Mouse (Mus musculus): ENCODE measurements around the gene Brsk1.
A peak's percentile ranks its signal among the peaks of the same experiment; 100 is the strongest.

The Brsk1 gene

DNA sequence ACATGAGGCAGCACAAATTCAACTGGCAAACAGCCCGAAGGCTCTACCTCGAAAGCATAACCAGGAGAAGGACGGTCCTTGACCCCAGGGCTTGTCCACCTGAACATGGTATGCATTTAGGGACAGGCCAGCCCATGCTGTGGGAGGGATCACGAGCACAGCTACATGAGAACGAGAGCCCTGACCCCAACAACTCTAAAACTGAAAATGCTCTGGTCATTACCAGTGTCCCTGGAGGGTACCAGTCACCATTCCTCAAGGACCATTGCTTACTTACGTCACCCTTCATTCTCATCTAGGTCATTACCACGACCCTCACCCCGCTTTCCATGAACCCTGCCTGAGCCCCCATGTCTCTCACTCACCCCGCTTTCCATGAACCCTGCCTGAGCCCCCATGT, 21.2 kb upstream of the Brsk1 start:
- no peak for DNase-seq (ENCODE audit: low spot score in 2 of 2)

DNA sequence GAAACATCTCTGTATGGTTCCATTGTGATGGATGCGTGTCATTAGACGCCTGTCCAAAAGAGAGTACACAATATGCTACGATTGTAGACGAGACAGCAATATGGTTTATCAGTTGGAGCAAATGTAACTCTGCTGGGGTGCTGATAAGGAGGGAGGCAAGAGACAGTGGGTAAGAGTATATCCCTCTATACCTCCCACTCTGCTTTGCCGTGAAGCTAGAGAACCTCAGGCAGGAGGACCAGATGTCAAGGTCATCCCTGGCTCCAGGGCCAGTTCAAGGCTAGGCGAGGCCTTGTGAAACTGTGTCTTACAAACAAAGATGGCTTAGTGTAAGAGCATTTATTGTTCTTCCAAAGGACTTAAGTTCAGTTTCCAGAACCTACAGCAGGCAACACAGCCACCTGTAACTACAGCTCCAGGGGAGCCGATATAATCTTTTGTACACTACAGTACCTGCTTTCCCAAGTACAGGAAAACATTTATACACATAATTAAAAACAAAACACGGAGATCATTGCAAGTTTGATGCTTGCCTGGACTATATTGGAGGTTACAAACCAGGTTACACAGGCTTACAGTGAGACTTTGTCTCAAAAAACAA, 19.6 kb upstream of the Brsk1 start:
- DNase-seq (ENCODE audit: low spot score in 2 of 2), result no peak

DNA sequence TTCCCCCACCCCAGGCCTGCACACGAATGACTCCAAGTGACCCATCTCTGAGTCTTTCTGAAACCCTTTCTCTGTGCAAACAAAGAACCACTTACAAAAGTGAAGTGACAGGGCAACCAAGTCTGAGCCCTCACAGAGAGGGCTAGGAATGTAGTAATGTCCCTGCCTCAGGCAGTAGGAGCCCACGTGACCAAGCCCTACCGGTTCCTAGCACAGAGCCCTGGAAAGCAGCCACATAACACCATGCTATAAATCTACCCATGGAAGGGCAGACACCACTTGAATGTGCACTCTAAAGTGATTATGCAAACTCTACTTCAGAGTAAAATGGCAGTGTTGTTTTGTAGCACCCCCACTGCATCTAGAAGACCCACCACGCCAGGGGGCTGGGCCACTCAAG, 18.4 kb upstream of the Brsk1 start:
- DNase-seq (ENCODE audit: low spot score in 2 of 2), result no peak

DNA sequence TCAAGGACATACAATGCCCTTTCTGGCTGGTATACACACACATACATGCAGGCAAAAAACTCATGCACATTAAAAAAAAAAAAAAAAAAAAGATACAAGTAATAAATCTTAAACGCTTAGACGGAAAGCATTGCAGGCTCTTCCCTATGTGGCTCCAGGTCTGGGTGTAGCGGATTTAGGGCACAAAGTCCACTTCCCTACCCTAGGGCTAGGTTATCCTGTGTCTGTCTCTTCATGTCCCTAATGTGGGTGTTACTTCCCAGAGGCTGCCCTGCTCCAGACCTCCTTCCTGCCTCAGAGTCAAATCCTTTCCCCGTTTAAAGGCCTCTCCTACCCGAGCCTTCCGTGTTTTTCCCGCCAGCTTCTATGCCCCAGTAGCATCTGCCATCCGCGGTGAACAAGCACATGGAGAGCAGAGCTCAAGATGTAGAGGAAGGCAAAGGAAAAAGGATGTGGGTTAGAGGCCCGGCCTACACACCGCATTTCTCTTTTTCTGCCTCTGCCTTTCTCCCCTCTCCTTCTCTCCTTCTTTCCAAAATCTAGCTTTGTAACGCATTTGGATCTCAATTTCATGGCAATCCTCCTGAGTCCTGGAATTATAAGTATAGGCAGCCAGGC, 16.2 kb upstream of the Brsk1 start:
- DNase-seq (ENCODE audit: low spot score in 2 of 2), result no peak

DNA sequence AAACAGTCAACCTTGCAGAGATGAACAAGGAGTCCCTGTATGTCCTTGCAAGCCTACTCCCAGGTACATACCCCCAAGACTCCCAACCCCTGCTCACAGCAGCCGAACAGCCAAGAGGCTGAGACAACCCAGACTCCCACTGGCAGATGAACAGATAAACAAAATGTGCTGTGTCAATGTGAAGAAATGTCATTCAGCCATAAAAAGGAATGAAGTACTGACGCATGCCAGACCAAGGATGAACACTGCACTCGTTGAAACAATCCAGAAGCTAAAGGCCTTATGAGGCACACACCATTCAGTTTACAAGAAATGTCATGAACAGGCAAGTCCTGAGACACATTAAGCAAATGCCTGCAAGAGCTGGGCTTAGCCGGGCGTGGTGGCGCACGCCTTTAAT, 15.2 kb upstream of the Brsk1 start:
- no peak for DNase-seq (ENCODE audit: low spot score in 2 of 2)

DNA sequence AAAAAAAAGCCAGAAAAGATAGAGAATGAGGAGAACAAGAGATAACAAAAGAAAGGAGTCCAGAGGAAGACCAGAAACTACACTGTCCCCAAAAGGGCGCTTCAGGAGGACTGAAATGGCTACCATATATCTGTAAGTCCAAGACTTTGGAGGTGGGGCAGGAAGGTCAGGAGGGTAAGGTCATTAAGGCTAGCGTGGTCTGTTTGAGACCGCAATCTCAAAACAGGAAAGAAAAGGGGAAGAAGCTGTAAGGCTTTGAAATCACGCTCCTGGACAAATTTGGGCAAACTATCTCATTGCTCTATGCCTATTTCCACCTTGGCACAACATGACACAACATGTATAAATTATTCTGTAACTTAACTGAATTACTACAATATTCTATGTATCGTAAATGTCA, 7.1 kb upstream of the Brsk1 start:
- DNase-seq (ENCODE audit: low spot score in 2 of 2), result no peak

DNA sequence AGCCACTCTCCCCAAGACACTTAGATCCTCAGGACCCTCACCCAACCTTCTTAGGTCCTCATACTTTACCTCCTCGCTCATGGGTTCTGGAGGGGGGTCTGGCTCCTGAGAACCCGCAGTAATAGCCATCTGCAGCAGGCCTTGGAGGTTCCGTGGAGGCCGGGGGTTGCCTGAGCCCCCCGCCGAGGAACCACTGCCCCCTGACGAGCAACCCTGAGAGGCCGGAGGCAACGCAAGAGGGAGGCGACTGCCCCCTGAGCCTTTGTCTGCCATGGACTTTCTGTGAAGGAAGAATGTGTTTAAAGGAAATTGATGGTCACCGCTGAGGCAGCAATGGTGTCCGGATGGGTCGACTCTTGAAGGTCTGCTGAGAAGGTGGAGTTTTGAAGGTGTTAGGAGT, 6.2 kb upstream of the Brsk1 start:
- DNase-seq (ENCODE audit: low spot score in 2 of 2), result peak in 1 of 2 experiments; percentile 13

DNA sequence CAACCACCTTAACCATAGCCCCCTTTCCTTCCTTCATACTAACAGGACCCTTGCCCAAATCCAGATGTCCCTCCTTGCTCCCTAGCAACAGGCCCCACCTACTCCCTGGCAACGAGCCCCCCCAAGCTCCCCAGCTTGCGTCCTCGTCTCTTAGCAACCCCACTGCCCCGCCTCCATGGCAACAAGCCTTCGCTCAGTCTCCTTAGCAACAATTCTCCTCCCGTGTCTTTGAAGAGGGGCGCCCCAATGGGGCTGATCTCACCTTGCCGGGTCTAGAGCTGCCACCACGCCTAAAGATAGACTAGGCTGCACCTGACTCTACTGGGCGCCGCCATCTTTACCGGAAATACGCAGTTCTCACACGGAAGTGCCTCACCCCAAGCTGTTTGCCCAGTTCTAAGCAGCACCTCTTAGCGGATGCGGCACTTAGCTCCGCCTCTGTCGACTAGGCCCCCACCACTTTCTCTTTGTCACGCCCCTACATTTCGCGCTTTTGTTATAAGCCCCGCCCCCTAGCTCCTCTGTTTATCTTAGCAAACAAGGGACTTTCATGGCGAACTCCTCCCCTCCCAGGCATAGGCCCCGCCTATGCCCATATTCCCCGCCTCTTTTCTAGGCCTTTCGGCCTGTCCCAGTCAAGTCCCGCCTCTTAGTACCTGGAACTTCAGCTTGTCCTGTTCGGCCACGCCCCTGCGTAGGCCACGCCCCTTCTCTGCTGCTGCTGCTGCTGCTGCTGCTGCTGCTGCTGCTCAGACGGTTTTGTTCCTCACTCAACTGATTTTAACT, 5.6 kb upstream of the Brsk1 start, which contains the start of gene Hspbp1:
Gene Hspbp1, minus strand, starts transcription at position 437 of the 786 bp plus-strand sequence.
- DNase-seq (ENCODE audit: low spot score in 2 of 2), result peak; percentile 66 to 82

DNA sequence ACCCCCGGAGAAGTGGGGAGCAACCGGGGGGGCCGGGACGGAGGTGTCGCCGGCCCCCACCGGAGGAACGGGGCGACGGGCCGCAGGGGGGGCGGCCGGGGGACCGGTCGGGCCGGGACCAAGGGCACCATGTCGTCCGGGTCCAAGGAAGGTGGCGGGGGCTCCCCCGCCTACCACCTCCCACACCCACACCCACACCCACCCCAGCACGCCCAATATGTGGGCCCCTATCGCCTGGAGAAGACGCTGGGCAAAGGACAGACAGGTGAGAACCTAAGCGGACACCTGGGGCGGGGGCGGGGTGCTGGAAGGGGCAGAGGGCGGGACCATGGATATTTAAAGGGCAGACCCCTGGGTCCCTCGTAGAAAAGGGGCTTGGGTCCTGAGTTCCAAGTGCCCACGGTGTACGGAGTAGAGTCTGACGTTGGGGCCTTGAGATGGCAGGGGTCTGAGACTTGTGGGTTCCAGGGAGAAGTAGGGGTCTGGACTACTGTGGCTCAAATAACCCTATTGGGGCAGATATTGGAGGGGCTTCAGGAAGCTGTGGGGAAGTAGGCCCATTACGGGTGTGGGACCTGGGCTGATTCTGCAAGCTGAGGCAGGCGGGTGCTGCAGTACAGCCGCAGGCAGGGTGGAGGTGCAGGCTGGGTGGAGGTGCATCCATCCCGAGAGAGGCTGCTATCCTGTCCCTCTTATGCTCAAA, 698 bp downstream of the Brsk1 start:
- peak in 1 of 2 experiments; percentile 32 for DNase-seq (ENCODE audit: low spot score in 2 of 2)

DNA sequence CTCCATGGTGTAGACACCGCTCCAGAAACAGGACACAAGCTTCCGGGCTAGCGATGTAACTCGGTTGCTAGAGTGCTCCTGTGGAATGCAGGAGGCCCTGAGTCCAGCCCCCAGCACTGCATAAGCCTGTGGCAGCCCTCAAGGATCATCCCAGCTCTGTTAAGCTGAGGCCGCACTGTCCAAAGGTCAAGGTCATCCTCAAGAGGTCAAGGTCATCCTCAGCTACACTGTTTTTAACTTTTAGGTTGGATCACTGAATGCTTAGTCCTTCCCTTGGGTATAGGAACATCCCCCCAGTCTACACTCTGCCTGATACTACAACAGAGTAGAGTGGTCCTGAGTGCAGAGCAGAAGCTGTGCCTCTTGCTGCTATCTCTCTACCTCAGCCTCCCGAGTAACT, 2.6 kb downstream of the Brsk1 start:
- DNase-seq (ENCODE audit: low spot score in 2 of 2), result no peak

DNA sequence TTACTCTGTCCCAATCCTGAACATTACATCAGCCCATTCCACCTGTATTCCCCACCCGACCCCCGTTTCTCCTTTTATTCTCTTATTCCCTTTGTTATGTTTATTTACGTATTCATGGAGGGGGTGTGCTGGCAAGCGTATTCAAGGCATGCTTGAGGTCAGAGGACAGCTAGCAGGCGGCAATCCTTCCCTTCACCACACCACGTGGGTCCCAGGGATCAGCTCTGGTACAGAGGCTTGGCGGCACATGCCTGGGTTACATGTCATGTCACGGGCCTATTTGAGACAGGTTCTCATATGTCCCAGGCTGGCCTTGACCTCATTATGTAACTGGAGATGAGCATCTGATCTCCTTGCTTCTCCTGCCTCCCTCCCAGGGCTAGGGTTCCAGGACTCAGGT, 11.9 kb downstream of the Brsk1 start:
- DNase-seq (ENCODE audit: low spot score in 2 of 2), result no peak

DNA sequence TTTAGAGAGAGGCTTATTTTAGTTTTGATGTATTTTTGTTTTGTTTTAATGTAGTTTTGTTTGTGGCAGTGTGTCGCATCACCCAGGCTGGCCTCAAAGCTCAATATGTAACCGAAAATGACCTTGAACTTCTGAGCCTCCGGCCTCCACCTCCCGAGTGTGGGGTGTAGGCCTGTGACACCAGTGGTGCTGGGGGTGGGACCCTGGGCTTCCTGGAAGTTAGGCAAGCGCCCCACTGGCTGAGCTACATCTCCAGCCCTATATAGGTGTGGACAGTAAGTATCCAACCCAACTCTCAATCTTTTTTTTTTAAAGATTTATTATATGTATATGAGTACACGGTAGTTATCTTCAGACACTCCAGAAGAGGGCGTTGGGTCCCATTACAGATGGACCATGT, 12.8 kb downstream of the Brsk1 start:
- no peak for DNase-seq (ENCODE audit: low spot score in 2 of 2)

DNA sequence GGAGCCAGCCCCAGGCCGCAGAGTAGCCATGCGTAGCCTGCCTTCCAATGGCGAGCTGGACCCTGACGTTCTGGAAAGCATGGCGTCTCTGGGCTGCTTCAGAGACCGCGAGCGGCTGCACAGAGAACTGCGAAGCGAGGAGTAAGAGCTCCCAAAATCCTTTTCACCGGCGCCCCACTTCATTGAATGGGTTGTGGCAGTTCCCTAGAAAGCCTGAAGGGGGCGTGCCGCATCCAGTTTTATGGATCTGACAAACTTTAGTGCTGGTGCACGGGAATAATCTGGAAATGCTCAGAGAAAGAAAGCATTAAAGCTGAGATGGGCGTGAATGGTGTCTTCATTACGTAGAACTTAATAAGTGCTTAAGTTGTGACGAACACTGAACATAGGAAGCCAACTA, 14.7 kb downstream of the Brsk1 start:
- peak in 1 of 2 experiments; percentile 63 for DNase-seq (ENCODE audit: low spot score in 2 of 2)

DNA sequence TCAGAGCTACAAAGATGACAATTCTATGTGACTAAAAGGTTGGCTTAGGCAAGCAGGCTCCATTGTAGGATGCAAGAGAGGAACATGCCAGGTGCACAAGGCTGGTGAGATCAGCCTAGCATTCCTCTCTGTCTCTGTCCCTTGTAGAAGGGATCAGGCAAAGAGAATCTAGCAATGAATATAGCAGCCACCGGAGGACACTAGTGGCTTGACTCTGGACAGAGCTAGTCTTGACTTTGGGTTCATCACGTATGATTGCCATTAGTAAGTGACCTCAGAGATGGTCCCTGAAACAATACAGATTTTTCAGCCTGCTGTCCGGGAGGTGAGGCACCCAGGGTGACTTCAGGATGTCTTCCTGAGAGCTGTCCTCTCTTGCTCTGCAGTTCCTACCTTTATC, 22.2 kb downstream of the Brsk1 start:
- DNase-seq (ENCODE audit: low spot score in 2 of 2), result no peak

DNA sequence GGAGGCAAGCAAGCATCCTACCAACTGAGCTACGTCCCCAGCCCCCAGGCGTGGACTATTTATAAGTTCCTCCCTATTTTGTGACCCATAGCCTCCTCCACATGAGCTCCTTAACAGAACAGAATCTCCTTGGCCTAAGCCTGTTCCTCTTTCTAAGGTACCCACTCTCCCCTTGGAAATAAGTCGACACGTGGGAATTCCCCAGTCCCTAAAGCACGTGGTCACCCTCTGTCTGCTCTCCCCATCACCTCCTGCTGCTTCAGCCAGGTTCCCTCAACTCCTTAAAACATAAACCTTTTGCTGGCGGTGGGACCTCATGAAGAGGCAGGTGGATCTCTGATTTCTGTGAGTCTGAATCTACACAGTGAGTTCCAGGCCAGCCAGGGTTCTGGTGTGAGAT, 26.6 kb downstream of the Brsk1 start:
- DNase-seq (ENCODE audit: low spot score in 2 of 2), result no peak

DNA sequence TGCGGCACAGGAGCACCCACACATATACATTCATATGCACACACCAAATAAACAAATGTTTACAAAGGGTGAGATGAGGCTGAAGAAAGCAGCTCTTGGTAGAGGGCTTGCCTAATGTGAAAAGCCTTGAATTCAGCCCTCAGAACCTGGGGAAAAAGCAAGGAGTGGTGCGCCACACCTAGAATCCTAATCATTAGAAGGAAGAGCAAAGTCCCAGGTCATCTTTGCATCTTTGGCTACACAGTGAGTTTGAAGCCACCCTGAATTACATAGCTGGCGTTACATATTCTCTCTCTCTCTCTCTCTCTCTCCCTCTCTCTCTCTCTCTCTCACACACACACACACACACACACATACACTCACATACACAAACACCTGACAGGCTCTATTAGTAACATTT, 28.9 kb downstream of the Brsk1 start:
- DNase-seq (ENCODE audit: low spot score in 2 of 2), result no peak

DNA sequence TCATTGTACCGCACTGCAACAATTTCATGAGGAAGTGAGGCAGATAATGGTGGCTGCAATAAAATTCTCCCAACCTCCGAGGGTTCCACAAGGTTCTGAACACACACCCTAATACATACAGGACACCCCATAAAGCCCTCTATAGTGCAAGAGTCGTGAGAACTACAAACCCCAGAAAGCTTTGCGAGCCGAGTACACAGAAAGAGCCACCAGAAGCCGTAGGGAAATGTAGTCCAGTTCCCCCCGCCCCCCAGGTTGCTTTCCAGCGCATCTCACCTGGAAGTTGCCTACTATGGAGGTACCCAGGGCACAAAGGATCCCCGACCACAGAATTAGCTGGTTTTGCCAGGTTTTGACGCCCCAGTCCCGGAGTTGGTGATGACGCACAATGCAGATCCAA, 33.1 kb downstream of the Brsk1 start:
- DNase-seq (ENCODE audit: low spot score in 2 of 2), result peak in 1 of 2 experiments; percentile 27

DNA sequence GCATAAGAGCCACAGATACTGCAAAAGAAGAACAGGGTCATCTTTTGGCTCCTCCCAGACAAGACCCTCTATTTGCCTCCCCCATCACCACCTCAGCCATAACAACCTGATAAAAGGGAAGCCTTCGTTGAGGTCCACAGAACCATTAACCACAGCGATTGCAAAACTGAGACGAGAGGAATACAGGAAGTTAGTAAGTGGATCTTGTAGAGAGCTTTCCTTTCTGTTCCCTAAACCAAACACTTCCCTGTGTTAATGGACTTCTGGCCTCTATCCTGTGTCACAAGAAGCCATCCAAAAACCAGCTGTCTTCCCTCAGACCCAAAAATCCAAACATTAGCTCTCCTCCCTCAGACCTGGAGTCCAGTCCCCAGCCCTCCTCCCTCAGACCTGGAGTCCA, 34.0 kb downstream of the Brsk1 start:
- no peak for DNase-seq (ENCODE audit: low spot score in 2 of 2)

DNA sequence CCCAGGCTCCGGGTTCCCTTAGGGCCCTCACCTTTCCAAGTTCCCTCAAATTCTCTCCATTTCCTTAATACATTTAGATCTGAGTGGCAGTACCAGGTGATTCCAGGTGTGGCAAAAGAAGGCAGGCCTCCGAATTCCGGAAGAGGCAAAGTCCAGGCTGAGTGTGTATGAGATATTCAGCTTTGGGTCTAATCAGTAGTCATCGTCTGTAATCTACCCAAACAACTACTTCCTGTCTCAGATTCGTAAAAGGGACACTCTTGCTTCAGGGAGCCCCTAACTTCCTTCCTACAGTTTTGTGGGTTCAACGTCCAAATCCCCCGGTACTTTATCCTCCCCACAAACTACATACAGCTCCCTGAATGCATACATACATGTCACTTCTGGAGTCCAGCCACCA, 34.8 kb downstream of the Brsk1 start, which contains the start of gene Tmem150b:
Gene Tmem150b, minus strand, starts transcription at position 81 of the 400 bp plus-strand sequence.
- DNase-seq (ENCODE audit: low spot score in 2 of 2), result no peak

DNA sequence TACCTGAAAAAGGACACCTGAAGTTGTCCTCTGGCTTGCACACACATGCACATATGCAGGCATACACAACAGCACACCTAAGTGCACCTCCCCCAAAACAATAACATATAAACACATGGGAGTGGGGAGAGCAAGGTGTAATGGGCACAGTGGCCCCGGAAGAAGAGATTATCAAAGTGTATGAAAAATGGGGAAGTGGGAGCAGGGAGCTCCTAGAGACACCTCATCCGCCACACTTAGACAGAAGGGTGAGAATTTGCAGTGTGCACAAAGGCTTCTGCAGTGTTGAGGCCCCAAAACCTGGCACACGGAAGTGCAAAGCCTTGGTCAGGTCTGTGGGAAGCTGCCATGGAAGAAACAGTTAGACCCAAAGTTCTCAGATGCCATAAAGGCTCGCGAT, 40.7 kb downstream of the Brsk1 start:
- DNase-seq (ENCODE audit: low spot score in 2 of 2), result no peak

DNA sequence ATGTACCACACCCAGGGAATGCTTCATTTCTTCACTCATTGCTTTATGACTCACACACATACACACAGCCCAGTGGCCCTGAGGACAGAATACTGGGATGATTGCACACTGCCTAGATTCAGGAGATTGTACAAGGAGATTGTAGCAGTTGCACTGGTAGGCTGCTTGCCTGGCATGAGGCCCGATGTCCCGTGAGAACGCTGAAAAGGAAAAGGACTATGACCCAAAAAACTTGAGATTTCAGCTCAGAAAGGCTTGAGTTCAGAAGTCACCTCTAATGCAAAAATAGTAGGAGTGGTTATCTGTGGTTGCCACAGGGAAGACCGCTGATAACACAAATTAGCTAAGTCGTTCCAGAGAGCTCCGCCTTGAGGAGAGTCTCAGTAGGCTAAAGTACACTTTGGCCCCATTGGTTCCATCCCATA, 42.6 kb downstream of the Brsk1 start:
- DNase-seq (ENCODE audit: low spot score in 2 of 2), result no peak

DNA sequence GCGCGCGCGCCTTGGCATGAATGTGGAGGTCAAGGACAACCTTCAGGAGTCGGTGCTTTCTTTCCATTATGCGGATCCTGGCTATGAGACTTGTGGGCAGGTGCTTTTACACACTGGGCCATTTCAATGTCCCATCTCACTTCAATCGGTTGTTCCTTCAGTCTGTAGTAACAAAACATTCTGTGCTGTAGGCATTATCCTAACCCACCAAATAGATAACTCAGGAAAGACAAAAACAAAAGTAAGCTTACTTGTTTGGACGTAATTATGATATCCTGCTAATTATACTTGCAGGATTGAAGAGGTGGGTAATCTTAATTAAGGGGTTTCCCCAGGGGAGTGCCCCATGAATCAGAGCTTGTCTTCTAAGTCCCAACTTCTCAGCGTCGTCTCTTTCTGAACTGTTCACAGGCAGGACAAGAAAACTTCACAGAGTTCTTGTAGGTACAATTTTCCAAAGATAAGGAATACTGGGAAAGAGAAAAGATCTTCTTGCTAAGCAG, 48.7 kb downstream of the Brsk1 start:
- DNase-seq (ENCODE audit: low spot score in 2 of 2), result no peak
